Mouse (Mus musculus) kidney, postnatal 0 days (tissue): ENCODE results near the gene Arhgef19. TPM values are rescaled to one million over a fixed set of nuclear protein-coding genes. Genes with fewer than 3 reads are reported as not detected.

Experiments used
- ATAC-seq: fragments of 200-750 bp; cut with Nextera tagmentation; replicated peaks from 2 replicates; pipeline ENCODE4 v1.8.0; 2017; ENCODE audit warnings: low read depth, moderate number of reproducible peaks, moderate TSS enrichment, moderate library complexity; ENCODE audit not compliant: low FRiP score
- DNase-seq: peaks from one replicate; pipeline ENCODE4 v3.0.0-alpha.2; 2016; ENCODE audit warnings: low spot score
- H3K27ac ChIP-seq: fragments of 300-500 bp; sonication (generic); 2 replicates; pipeline ENCODE4 v1.5.1; 2014; ENCODE audit warnings: mild to moderate bottlenecking
- H3K27me3 ChIP-seq: fragments of 300-500 bp; sonication (generic); 2 replicates; pipeline ENCODE4 v1.6.1; 2014; ENCODE audit warnings: low read length, mixed read lengths; ENCODE audit not compliant: insufficient read depth
- H3K36me3 ChIP-seq: fragments of 300-500 bp; sonication (generic); 2 replicates; pipeline ENCODE4 v1.6.1; 2014; ENCODE audit warnings: low read length, mixed read lengths; ENCODE audit not compliant: insufficient read depth
- H3K4me1 ChIP-seq: fragments of 300-500 bp; sonication (generic); replicated peaks from 2 replicates; pipeline ENCODE4 v1.6.1; 2014; ENCODE audit warnings: antibody characterized with exemption, low read length, mixed read lengths; ENCODE audit not compliant: insufficient read depth
- H3K4me2 ChIP-seq: fragments of 300-500 bp; sonication (generic); 2 replicates; pipeline ENCODE4 v1.6.1; 2014; ENCODE audit warnings: mild to moderate bottlenecking, low read length, moderate library complexity, mixed read lengths
- H3K4me3 ChIP-seq: fragments of 300-500 bp; sonication (generic); replicated peaks from 2 replicates; pipeline ENCODE4 v1.5.1; 2014; ENCODE audit warnings: low read depth, low read length
- H3K9ac ChIP-seq: fragments of 300-500 bp; sonication (generic); 2 replicates; pipeline ENCODE4 v1.6.1; 2014; ENCODE audit warnings: low read depth, low read length
- H3K9me3 ChIP-seq: fragments of 300-500 bp; sonication (generic); replicated peaks from 2 replicates; pipeline ENCODE4 v1.6.1; 2016; ENCODE audit warnings: low read length, inconsistent platforms, mixed read lengths
- CTCF ChIP-seq: IDR thresholded peaks from 2 replicates; pipeline ENCODE4 v1.5.1; 2016; ENCODE audit warnings: antibody characterized with exemption, low read depth, mild to moderate bottlenecking, moderate library complexity
- WGBS: fragments of 180-500 bp; shearing (Covaris S2); extraction: QIAGEN DNeasy Blood & Tissue Kit; methylation state at CpG from one replicate; pipeline ENCODE4 v1.1.7; 2014; 5-methylcytosine and 5-hydroxymethylcytosine counted together
- polyA plus RNA-seq: library from polyadenylated mRNA; unstranded; fragments of >200 nt; fragmentation: Nextera tagmentation; extraction: Ambion mirVana; gene quantifications from 2 replicates; pipeline ENCODE4 v1.2.1, GENCODE M21; 2015

Gene Arhgef19
- polyA plus RNA-seq, 1 experiment from 2014 or later: 5.7 TPM

- 36% methylated on average over 15 of the region's 15 CpGs for WGBS
- H3K9ac ChIP-seq: no peak overlapping the region
- H3K4me1 ChIP-seq: peaks cover 38% of the 10 kb centered on the region
- no peaks in the 10 kb centered on the region for H3K9me3 ChIP-seq
- H3K36me3 ChIP-seq: no peaks in the 10 kb centered on the region
- DNase-seq (no peak), ATAC-seq (no peak)
- no peak for TF ChIP-seq CTCF
- no peaks in the 10 kb centered on the region for H3K27me3 ChIP-seq
- no peak overlapping the region for H3K4me3 ChIP-seq
- 0 out of 2 replicates have a peak overlapping the region, but pooled peaks have one; percentile 45 for H3K4me2 ChIP-seq
- H3K27ac ChIP-seq: no peak overlapping the region
These were observed 2.6 kb downstream of the Arhgef19 start for GRCm38 (mm10) chr4:141241861-141242260.

GRCm38 (mm10) chr4:141242651-141243241 lies 3.4 kb downstream of the Arhgef19 start:
- Histone ChIP-seq H3K27me3 (no peaks in the 10 kb centered on the region), H3K4me1 (peaks cover 44% of the 10 kb centered on the region), H3K27ac (peak overlapping the region; percentile 72; the same call in 1 of the 2 replicates), H3K4me3 (no peak overlapping the region; the same call in 1 of the 2 replicates), H3K9me3 (no peaks in the 10 kb centered on the region), H3K36me3 (no peaks in the 10 kb centered on the region), H3K9ac (peak overlapping the region; percentile 32), H3K4me2 (peak overlapping the region; percentile 45)
- WGBS: 12% methylated on average over 11 of the region's 11 CpGs
- 0 out of 2 replicates have a peak, but pooled peaks have one; percentile 2 for ATAC-seq
- TF ChIP-seq CTCF: no peak
- DNase-seq: no peak

- H3K4me3 ChIP-seq: no peak overlapping the region
- no peak overlapping the region for H3K9ac ChIP-seq
- no peak for TF ChIP-seq CTCF
- H3K27me3 ChIP-seq: peaks cover 4% of the 10 kb centered on the region; the same call in 1 of the 2 replicates
- H3K9me3 ChIP-seq: no peaks in the 10 kb centered on the region
- H3K27ac ChIP-seq: no peak overlapping the region
- DNase-seq (no peak), ATAC-seq (no peak)
- H3K36me3 ChIP-seq: no peaks in the 10 kb centered on the region
- 48% methylated on average over 5 of the region's 5 CpGs for WGBS
- H3K4me1 ChIP-seq: peaks cover 52% of the 10 kb centered on the region
- peak overlapping the region; percentile 45; the same call in 1 of the 2 replicates for H3K4me2 ChIP-seq
These were observed 4.3 kb downstream of the Arhgef19 start for GRCm38 (mm10) chr4:141243636-141244035.

GRCm38 (mm10) chr4:141244401-141244800 lies 5.1 kb downstream of the Arhgef19 start:
- no peak for TF ChIP-seq CTCF
- Histone ChIP-seq H3K4me3 (no peak overlapping the region), H3K27ac (peak overlapping the region; percentile 25; the same call in 1 of the 2 replicates), H3K4me1 (peaks cover 57% of the 10 kb centered on the region), H3K4me2 (no peak overlapping the region), H3K27me3 (peaks cover 11% of the 10 kb centered on the region), H3K9me3 (no peaks in the 10 kb centered on the region), H3K9ac (no peak overlapping the region), H3K36me3 (no peaks in the 10 kb centered on the region)
- DNase-seq: no peak
- ATAC-seq: no peak
- WGBS: 65% methylated on average over 5 of the region's 5 CpGs

GRCm38 (mm10) chr4:141244931-141245425 lies 5.7 kb downstream of the Arhgef19 start:
- no peaks in the 10 kb centered on the region for H3K36me3 ChIP-seq
- TF ChIP-seq CTCF: no peak
- peaks cover 52% of the 10 kb centered on the region for H3K4me1 ChIP-seq
- H3K4me2 ChIP-seq: no peak overlapping the region
- 40% methylated on average over 9 of the region's 9 CpGs for WGBS
- H3K27me3 ChIP-seq: peaks cover 11% of the 10 kb centered on the region
- peak overlapping the region; percentile 25; the same call in 1 of the 2 replicates for H3K27ac ChIP-seq
- H3K9me3 ChIP-seq: no peaks in the 10 kb centered on the region
- H3K4me3 ChIP-seq: no peak overlapping the region
- DNase-seq (no peak), ATAC-seq (no peak)
- no peak overlapping the region for H3K9ac ChIP-seq

- ATAC-seq: no peak
- Histone ChIP-seq H3K4me2 (peak overlapping the region; percentile 0; the same call in 1 of the 2 replicates), H3K36me3 (no peaks in the 10 kb centered on the region), H3K9me3 (no peaks in the 10 kb centered on the region), H3K4me1 (peaks cover 41% of the 10 kb centered on the region; the same call in 1 of the 2 replicates), H3K4me3 (no peak overlapping the region), H3K9ac (no peak overlapping the region), H3K27me3 (peaks cover 11% of the 10 kb centered on the region), H3K27ac (no peak overlapping the region)
- WGBS: 30% methylated on average over 24 of the region's 24 CpGs
- DNase-seq: no peak
- no peak for TF ChIP-seq CTCF
These were observed 7.0 kb downstream of the Arhgef19 start for GRCm38 (mm10) chr4:141246089-141246997.
